Mouse (Mus musculus): ENCODE measurements around the gene Plcb3.
A peak's percentile ranks its signal among the peaks of the same experiment; 100 is the strongest.

The Plcb3 gene

GRCm38 (mm10) chr19:6969665-6970381, 6.4 kb downstream of the Plcb3 start:
- no peak for DNase-seq

- no peak for DNase-seq
Observed at GRCm38 (mm10) chr19:6969291-6969664, 7.0 kb downstream of the Plcb3 start.

GRCm38 (mm10) chr19:6968491-6969271, 7.6 kb downstream of the Plcb3 start:
- no peak for DNase-seq

- DNase-seq = no peak
Observed at GRCm38 (mm10) chr19:6956461-6956860, 19.8 kb downstream of the Plcb3 start.

GRCm38 (mm10) chr19:6955424-6955823, 20.8 kb downstream of the Plcb3 start:
- no peak for DNase-seq

GRCm38 (mm10) chr19:6954046-6954445, 22.2 kb downstream of the Plcb3 start:
- DNase-seq = no peak

GRCm38 (mm10) chr19:6952712-6953037, 23.6 kb downstream of the Plcb3 start:
- no peak for DNase-seq

- DNase-seq = peak; percentile 80
Observed at GRCm38 (mm10) chr19:6951994-6952711, 24.1 kb downstream of the Plcb3 start.

- DNase-seq = peak; percentile 96
Observed at GRCm38 (mm10) chr19:6951381-6951968, 24.8 kb downstream of the Plcb3 start.

- DNase-seq = peak; percentile 66
Observed at GRCm38 (mm10) chr19:6950613-6951153, 25.6 kb downstream of the Plcb3 start.

GRCm38 (mm10) chr19:6949951-6950350, 26.3 kb downstream of the Plcb3 start:
- DNase-seq = no peak

- no peak for DNase-seq
Observed at GRCm38 (mm10) chr19:6949532-6949931, 26.7 kb downstream of the Plcb3 start.

- DNase-seq = no peak
Observed at GRCm38 (mm10) chr19:6948186-6948585, 28.1 kb downstream of the Plcb3 start.

GRCm38 (mm10) chr19:6947742-6948141, 28.5 kb downstream of the Plcb3 start:
- DNase-seq = no peak

GRCm38 (mm10) chr19:6943709-6944108, 32.6 kb downstream of the Plcb3 start:
- DNase-seq = no peak

GRCm38 (mm10) chr19:6942764-6943163, 33.5 kb downstream of the Plcb3 start:
- no peak for DNase-seq

GRCm38 (mm10) chr19:6942249-6942691, 34.0 kb downstream of the Plcb3 start, which contains the start of gene Gpr137:
Gene Gpr137, minus strand, starts transcription at chr19:6942480.
- peak; percentile 96 for DNase-seq

GRCm38 (mm10) chr19:6941372-6942248, 34.7 kb downstream of the Plcb3 start, which contains the start of gene Bad:
Gene Bad, plus strand, starts transcription at chr19:6941861.
- DNase-seq = peak; percentile 90

- no peak for DNase-seq
Observed at GRCm38 (mm10) chr19:6940396-6941351, 35.6 kb downstream of the Plcb3 start.

All from layer of hippocampus, adult 9-11 months (tissue).